Mouse (Mus musculus) adrenal gland, postnatal 4 days (tissue): ENCODE measurements around the gene Srek1. TPM values are rescaled to one million over a fixed set of nuclear protein-coding genes. Genes with fewer than 3 reads are reported as not detected.

ENCODE experiments used
- DNase-seq, 2 experiments: peaks; one replicate each; pipeline ENCODE4 v3.0.0; 2021 to 2022; ENCODE audit warnings: low spot score in 2 of 2, mixed read lengths in 2 of 2
- long read RNA-seq, 2 experiments: library from polyadenylated mRNA; stranded (forward); transcript quantifications; one replicate each; pipeline ENCODE4 v2.0.0; 2021
- total RNA-seq, 2 experiments: library from RNA; stranded (reverse); gene quantifications; 2 replicates each; pipeline ENCODE4 v1.2.3; 2021

Gene Srek1
- 10 to 100 TPM; 88.8 to 95.9 TPM for total RNA-seq
- long read RNA-seq, experiment 1, partial matches to known transcripts: 1 of 8 reads
- long read RNA-seq, experiment 1, other reads (novel, unspliced or antisense): 4 of 8 reads
- long read RNA-seq, experiment 2, transcript Srek1-201 (12 exons, 3,934 nt): major isoform, 11 of 33 reads
- long read RNA-seq, experiment 2, partial matches to known transcripts: 10 of 33 reads
- long read RNA-seq, experiment 2, other reads (novel, unspliced or antisense): 12 of 33 reads

GRCm38 (mm10) chr13:103774119-103774757 is at the start of gene Srek1:
Gene Srek1 (minus strand): TSS chr13:103774608.
- DNase-seq: peak; percentile 85

- DNase-seq: no peak
Observed at GRCm38 (mm10) chr13:103822270-103822669, 47.9 kb upstream of the Srek1 start.

DNA sequence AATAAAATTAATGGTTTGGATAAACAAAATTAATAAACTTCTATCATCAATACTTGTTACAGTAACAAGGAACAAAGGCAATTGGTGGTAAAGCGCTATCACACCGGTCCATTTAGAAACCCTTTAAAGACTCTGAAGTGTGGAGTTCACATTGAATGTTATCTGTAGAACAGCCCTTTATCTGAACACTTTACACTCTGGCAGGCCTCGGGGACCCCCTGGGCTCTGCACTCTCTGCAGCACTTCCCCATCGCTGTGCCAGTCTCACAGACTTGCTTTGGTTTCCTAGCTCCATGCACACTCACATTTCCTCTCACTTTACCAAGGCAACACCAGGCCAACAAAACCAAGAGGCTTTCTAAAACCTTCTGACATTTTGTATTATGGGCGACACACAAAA is 45.0 kb upstream of the Srek1 start:
- no peak for DNase-seq

- no peak for DNase-seq
Observed at GRCm38 (mm10) chr13:103817935-103818334, 43.5 kb upstream of the Srek1 start.

DNA sequence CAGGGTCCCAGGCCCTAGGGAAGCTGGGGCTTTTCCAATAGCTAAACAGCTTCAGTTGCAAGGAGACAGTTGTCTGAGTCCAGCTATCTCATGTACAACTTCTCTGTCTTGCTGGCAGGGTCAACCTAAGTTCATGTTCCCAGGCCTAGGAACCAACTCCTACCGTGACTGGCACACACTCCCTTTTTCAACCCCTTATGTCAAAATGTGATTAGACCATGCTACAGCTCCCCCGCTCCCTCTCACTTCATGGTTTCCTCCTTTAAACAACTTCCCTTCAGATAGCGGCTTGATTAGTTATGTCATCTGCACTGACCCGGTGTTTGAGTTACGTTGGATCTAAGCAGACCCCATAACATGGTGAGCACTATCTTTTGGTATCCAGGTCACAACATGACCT is 33.1 kb upstream of the Srek1 start:
- no peak for DNase-seq

- DNase-seq: no peak
Observed at GRCm38 (mm10) chr13:103806210-103806851, 31.9 kb upstream of the Srek1 start.

DNA sequence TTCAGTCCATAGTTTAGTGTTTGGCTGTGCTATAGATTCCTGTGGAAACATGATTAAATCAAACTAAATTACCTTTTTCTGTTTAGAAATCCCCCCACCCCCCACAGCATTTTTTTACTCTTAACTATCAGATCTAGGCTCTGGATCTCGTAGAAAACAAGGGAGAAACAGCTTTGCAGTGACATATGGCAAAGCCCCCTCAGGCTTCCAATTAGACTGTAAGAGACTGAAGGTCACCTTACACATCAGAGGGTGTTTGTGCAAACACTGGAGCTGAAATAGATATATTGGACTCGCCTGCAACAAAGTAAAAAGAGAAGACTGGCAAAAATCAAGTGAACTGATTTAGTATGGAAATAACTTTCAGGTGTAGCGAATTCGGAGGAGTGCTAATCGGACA is 29.3 kb upstream of the Srek1 start:
- DNase-seq: no peak

DNA sequence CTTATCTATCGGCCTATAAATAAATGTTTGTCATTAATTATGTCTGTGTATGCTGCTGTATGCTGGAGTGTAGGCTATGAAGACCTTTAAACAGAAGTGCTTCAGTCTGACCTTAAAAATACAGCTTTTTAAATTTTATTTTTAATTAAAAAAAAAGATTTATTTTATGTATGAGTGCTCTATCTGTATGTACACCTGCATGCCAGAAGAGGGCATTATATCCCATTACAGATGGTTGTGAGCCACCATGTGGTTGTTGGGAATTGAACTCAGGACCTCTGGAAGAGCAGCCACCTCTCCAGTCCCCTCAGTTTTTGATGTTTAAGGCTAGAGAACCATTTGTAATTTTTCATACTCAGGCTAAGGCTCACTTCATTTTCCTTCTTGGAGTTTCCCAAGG is 26.6 kb upstream of the Srek1 start:
- no peak for DNase-seq

GRCm38 (mm10) chr13:103794688-103795543 is 20.5 kb upstream of the Srek1 start:
- DNase-seq: no peak

- DNase-seq: no peak
Observed at GRCm38 (mm10) chr13:103779922-103780585, 5.6 kb upstream of the Srek1 start.

DNA sequence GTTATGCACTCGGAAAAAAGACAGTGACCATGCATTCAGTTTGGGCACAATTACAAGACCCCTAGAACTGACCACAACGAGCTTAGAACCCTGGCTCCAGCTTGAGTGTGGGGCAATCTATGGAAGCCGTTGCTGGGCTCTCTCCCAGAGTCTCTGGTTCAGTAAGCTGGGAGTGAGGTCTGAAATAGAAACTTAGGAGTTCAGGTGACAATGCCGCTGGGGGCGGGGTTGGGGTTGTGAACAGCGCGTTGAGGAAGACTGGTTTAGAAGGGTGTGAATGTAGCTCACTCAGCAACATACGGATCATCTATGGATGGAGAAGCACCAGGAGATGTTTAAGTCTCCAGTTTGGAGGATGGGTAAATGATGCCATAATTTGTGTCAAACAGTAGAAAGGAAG is 2.7 kb upstream of the Srek1 start:
- DNase-seq: no peak

- no peak for DNase-seq
Observed at GRCm38 (mm10) chr13:103773407-103774118, 845 bp downstream of the Srek1 start.

DNA sequence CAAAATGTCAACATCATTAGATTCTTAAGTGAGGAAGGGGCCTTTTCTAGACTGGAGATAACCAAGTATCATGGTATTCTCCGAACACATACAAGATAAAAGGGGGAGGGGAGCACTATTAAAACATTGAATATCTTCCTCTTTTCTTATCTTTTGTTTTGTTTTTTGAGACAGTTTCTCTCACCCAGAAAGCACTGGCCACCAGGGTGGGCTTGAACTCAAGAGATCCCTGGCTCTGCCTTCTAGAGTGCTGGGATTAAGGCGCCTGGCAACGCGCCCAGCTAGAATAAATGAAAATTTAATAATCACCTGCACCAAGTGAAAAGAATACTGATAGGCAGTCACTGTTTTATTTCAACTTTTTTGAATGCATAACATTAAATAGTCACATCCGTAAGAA is 1.5 kb downstream of the Srek1 start:
- DNase-seq: no peak

DNA sequence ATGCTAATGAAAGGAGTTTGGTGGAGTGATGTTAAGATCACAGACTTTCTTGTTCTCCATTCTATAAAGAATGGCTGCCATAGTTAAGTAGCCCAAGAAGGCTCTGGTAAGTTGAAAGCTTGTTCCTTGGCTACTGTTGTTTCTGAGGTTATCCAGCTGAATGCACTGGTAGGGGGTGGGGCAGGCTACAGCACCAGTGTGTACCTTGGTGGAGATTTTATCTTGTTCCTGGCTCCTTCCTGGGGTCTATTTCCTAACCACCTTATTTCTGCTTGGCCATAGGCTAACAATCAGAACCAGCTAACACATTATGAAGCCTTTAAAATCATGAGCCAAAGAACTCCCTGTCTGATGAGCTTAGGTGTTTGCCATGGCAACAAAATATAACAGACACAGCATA is 3.6 kb downstream of the Srek1 start:
- no peak for DNase-seq

GRCm38 (mm10) chr13:103767935-103768334 is 6.5 kb downstream of the Srek1 start:
- DNase-seq: no peak

DNA sequence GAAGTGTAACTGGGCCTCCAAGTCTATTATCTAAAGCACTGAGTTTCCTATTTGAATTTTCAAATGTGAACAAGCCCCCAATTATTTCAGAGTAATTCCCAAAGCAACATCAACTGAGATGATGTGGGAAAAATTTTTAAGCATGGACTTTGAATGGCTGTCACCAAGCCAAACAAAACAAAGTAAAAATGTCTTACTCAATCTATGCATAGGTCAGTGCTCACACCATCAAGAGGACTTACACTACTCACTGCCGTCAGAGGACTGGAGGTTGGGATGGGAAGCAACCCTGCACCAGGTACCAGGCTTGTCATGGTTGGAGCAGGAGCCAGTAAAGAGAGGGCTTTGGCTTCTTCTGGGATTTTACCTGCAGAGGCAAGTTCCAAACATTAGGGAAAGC is 10.8 kb downstream of the Srek1 start:
- DNase-seq: no peak

DNA sequence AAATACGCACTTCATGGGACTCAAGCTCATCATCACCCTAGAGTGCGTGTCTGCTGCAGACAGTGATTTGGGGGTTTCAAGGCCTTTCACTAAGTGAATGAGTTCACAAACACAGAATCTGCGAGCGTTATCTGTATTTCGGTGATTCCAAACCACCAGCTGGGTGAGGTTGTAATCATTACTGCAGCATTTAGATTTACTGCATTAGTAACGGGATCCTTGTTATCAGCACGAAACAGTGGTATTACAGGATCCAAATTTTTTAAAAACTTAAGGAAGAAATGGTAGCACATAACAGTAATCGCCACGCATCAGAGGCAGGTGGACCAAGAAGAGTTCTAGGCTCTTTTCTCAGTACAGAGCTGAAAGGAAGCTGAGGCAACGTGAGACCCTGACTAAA is 12.4 kb downstream of the Srek1 start:
- DNase-seq: no peak

GRCm38 (mm10) chr13:103751421-103751820 is 23.0 kb downstream of the Srek1 start:
- DNase-seq: no peak

- no peak for DNase-seq
Observed at GRCm38 (mm10) chr13:103745688-103746087, 28.7 kb downstream of the Srek1 start.

GRCm38 (mm10) chr13:103745160-103745559 is 29.2 kb downstream of the Srek1 start:
- DNase-seq: no peak
